Mouse (Mus musculus) neural tube, embryonic 15.5 days (tissue): ENCODE data around the gene Iqgap1. TPM values are rescaled to one million over a fixed set of nuclear protein-coding genes. Genes with fewer than 3 reads are reported as not detected.

Experiments used
- ATAC-seq: fragments of 200-750 bp; cut with Nextera tagmentation; 2 replicates; pipeline ENCODE4 v1.8.0; 2017; ENCODE audit warnings: mild to moderate bottlenecking, moderate TSS enrichment, moderate library complexity; ENCODE audit not compliant: low FRiP score
- H3K27ac ChIP-seq: fragments of 300-500 bp; sonication (generic); replicated peaks from 2 replicates; pipeline ENCODE4 v1.5.1; 2015; ENCODE audit warnings: mild to moderate bottlenecking, inconsistent platforms
- H3K27me3 ChIP-seq: fragments of 300-500 bp; sonication (generic); replicated peaks from 2 replicates; pipeline ENCODE4 v1.6.1; 2015; ENCODE audit warnings: inconsistent platforms
- H3K36me3 ChIP-seq: fragments of 300-500 bp; sonication (generic); 2 replicates; pipeline ENCODE4 v1.6.1; 2015; ENCODE audit warnings: inconsistent platforms
- H3K4me1 ChIP-seq: fragments of 300-500 bp; sonication (generic); 2 replicates; pipeline ENCODE4 v1.6.1; 2015; ENCODE audit warnings: inconsistent platforms
- H3K4me2 ChIP-seq: fragments of 300-500 bp; sonication (generic); 2 replicates; pipeline ENCODE4 v1.6.1; 2015; ENCODE audit warnings: inconsistent platforms, mild to moderate bottlenecking, moderate library complexity
- H3K4me3 ChIP-seq: fragments of 300-500 bp; sonication (generic); replicated peaks from 2 replicates; pipeline ENCODE4 v1.5.1; 2015; ENCODE audit warnings: mild to moderate bottlenecking, inconsistent platforms
- H3K9ac ChIP-seq: fragments of 300-500 bp; sonication (generic); replicated peaks from 2 replicates; pipeline ENCODE4 v1.6.1; 2015; ENCODE audit warnings: mild to moderate bottlenecking, inconsistent platforms
- H3K9me3 ChIP-seq: fragments of 300-500 bp; sonication (generic); replicated peaks from 2 replicates; pipeline ENCODE4 v1.6.1; 2016; ENCODE audit warnings: inconsistent platforms
- WGBS: fragments of 180-500 bp; shearing (Covaris S2); methylation state at CpG from one replicate; pipeline ENCODE4 v1.1.7; 2015; ENCODE audit warnings: mixed read lengths; 5-methylcytosine and 5-hydroxymethylcytosine counted together
- polyA plus RNA-seq: library from polyadenylated mRNA; unstranded; fragments of >200 nt; fragmentation: Nextera tagmentation; extraction: Ambion mirVana; gene quantifications from 2 replicates; pipeline ENCODE4 v1.2.1, GENCODE M21; 2015

Iqgap1 gene
- polyA plus RNA-seq, 1 experiment from 2014 or later: 18.1 TPM

- Histone ChIP-seq H3K4me2 (no peak overlapping the region), H3K4me1 (peaks cover 12% of the 10 kb centered on the region), H3K9ac (no peak overlapping the region), H3K36me3 (no peaks in the 10 kb centered on the region), H3K27me3 (no peaks in the 10 kb centered on the region), H3K9me3 (no peaks in the 10 kb centered on the region), H3K27ac (no peak overlapping the region), H3K4me3 (no peak overlapping the region)
- no peak for ATAC-seq
- WGBS: 37% methylated on average over 6 of the region's 6 CpGs
Measured at GRCm38 (mm10) chr7:80857181-80857580, 31.4 kb upstream of the Iqgap1 start.

- H3K4me1 ChIP-seq: peaks cover 5% of the 10 kb centered on the region
- no peak overlapping the region for H3K4me2 ChIP-seq
- no peak overlapping the region for H3K4me3 ChIP-seq
- H3K27me3 ChIP-seq: no peaks in the 10 kb centered on the region
- no peak overlapping the region for H3K27ac ChIP-seq
- no peak overlapping the region for H3K9ac ChIP-seq
- H3K9me3 ChIP-seq: no peaks in the 10 kb centered on the region
- no peaks in the 10 kb centered on the region for H3K36me3 ChIP-seq
- ATAC-seq: no peak
Measured at GRCm38 (mm10) chr7:80855316-80855715, 29.5 kb upstream of the Iqgap1 start.

- no peak overlapping the region for H3K27ac ChIP-seq
- whole genome bisulfite sequencing: 97% methylated on average over 3 of the region's 3 CpGs
- no peak for ATAC-seq
- no peak overlapping the region for H3K4me3 ChIP-seq
- no peaks in the 10 kb centered on the region for H3K9me3 ChIP-seq
- H3K9ac ChIP-seq: no peak overlapping the region
- H3K36me3 ChIP-seq: no peaks in the 10 kb centered on the region
- H3K4me2 ChIP-seq: no peak overlapping the region
- H3K27me3 ChIP-seq: no peaks in the 10 kb centered on the region
- no peaks in the 10 kb centered on the region for H3K4me1 ChIP-seq
Measured at GRCm38 (mm10) chr7:80853218-80853617, 27.4 kb upstream of the Iqgap1 start.

- Histone ChIP-seq H3K27ac (no peak overlapping the region), H3K4me3 (no peak overlapping the region), H3K9me3 (no peaks in the 10 kb centered on the region), H3K9ac (no peak overlapping the region), H3K27me3 (no peaks in the 10 kb centered on the region), H3K4me2 (no peak overlapping the region), H3K36me3 (no peaks in the 10 kb centered on the region), H3K4me1 (no peaks in the 10 kb centered on the region)
- WGBS: 89% methylated on average over 5 of the region's 5 CpGs
- no peak for ATAC-seq
Measured at GRCm38 (mm10) chr7:80850520-80850919, 24.7 kb upstream of the Iqgap1 start.

- H3K27me3 ChIP-seq: no peaks in the 10 kb centered on the region
- no peaks in the 10 kb centered on the region for H3K36me3 ChIP-seq
- no peak overlapping the region for H3K27ac ChIP-seq
- no peak overlapping the region for H3K9ac ChIP-seq
- WGBS: 28% methylated on average over 4 of the region's 4 CpGs
- H3K4me2 ChIP-seq: no peak overlapping the region
- H3K4me3 ChIP-seq: no peak overlapping the region
- no peak for ATAC-seq
- H3K4me1 ChIP-seq: no peaks in the 10 kb centered on the region
- H3K9me3 ChIP-seq: no peaks in the 10 kb centered on the region
Measured at GRCm38 (mm10) chr7:80849710-80850109, 23.9 kb upstream of the Iqgap1 start.

- H3K27ac ChIP-seq: no peak overlapping the region
- no peaks in the 10 kb centered on the region for H3K27me3 ChIP-seq
- no peak overlapping the region for H3K4me3 ChIP-seq
- ATAC-seq: no peak
- no peak overlapping the region for H3K4me2 ChIP-seq
- WGBS: 92% methylated on average over 2 of the region's 2 CpGs
- no peaks in the 10 kb centered on the region for H3K9me3 ChIP-seq
- no peaks in the 10 kb centered on the region for H3K4me1 ChIP-seq
- no peaks in the 10 kb centered on the region for H3K36me3 ChIP-seq
- no peak overlapping the region for H3K9ac ChIP-seq
Measured at GRCm38 (mm10) chr7:80849267-80849666, 23.5 kb upstream of the Iqgap1 start.

- WGBS: 91% methylated on average over 5 of the region's 5 CpGs
- H3K9me3 ChIP-seq: no peaks in the 10 kb centered on the region
- no peak for ATAC-seq
- H3K4me3 ChIP-seq: no peak overlapping the region
- H3K4me1 ChIP-seq: no peaks in the 10 kb centered on the region
- H3K36me3 ChIP-seq: no peaks in the 10 kb centered on the region
- H3K27ac ChIP-seq: no peak overlapping the region
- no peak overlapping the region for H3K4me2 ChIP-seq
- no peak overlapping the region for H3K9ac ChIP-seq
- no peaks in the 10 kb centered on the region for H3K27me3 ChIP-seq
Measured at GRCm38 (mm10) chr7:80846709-80847108, 20.9 kb upstream of the Iqgap1 start.

GRCm38 (mm10) chr7:80846280-80846678 is 20.5 kb upstream of the Iqgap1 start:
- 93% methylated on average over 10 of the region's 10 CpGs for WGBS
- ATAC-seq: no peak

GRCm38 (mm10) chr7:80845621-80846279 is 20.0 kb upstream of the Iqgap1 start:
- H3K9me3 ChIP-seq: no peaks in the 10 kb centered on the region
- no peaks in the 10 kb centered on the region for H3K36me3 ChIP-seq
- H3K27ac ChIP-seq: no peak overlapping the region
- ATAC-seq: no peak
- no peaks in the 10 kb centered on the region for H3K27me3 ChIP-seq
- WGBS: 78% methylated on average over 15 of the region's 15 CpGs
- no peak overlapping the region for H3K4me3 ChIP-seq
- H3K4me1 ChIP-seq: no peaks in the 10 kb centered on the region
- no peak overlapping the region for H3K9ac ChIP-seq
- H3K4me2 ChIP-seq: no peak overlapping the region

More at GRCm38 (mm10) chr7:80846280-80846678, 20.5 kb upstream of the Iqgap1 start:
- Histone ChIP-seq H3K9ac (no peak overlapping the region), H3K27me3 (no peaks in the 10 kb centered on the region), H3K4me2 (no peak overlapping the region), H3K27ac (no peak overlapping the region), H3K36me3 (no peaks in the 10 kb centered on the region), H3K4me1 (no peaks in the 10 kb centered on the region), H3K9me3 (no peaks in the 10 kb centered on the region), H3K4me3 (no peak overlapping the region)

- WGBS: 96% methylated on average over 12 of the region's 12 CpGs
- H3K9ac ChIP-seq: no peak overlapping the region
- H3K4me2 ChIP-seq: no peak overlapping the region
- no peak for ATAC-seq
- H3K36me3 ChIP-seq: no peaks in the 10 kb centered on the region
- H3K27me3 ChIP-seq: no peaks in the 10 kb centered on the region
- no peaks in the 10 kb centered on the region for H3K9me3 ChIP-seq
- H3K4me3 ChIP-seq: no peak overlapping the region
- no peaks in the 10 kb centered on the region for H3K4me1 ChIP-seq
- no peak overlapping the region for H3K27ac ChIP-seq
Measured at GRCm38 (mm10) chr7:80844691-80845090, 18.9 kb upstream of the Iqgap1 start.

- Histone ChIP-seq H3K27ac (no peak overlapping the region), H3K27me3 (0 out of 2 replicates have a peak, but pooled peaks cover 3% of the 10 kb centered on the region), H3K36me3 (no peaks in the 10 kb centered on the region), H3K9ac (no peak overlapping the region), H3K4me3 (no peak overlapping the region), H3K9me3 (no peaks in the 10 kb centered on the region), H3K4me1 (no peaks in the 10 kb centered on the region), H3K4me2 (no peak overlapping the region)
- 94% methylated on average over 8 of the region's 8 CpGs for WGBS
- no peak for ATAC-seq
Measured at GRCm38 (mm10) chr7:80843910-80844640, 18.3 kb upstream of the Iqgap1 start.

- Histone ChIP-seq H3K9ac (no peak overlapping the region), H3K27me3 (0 out of 2 replicates have a peak, but pooled peaks cover 3% of the 10 kb centered on the region), H3K36me3 (no peaks in the 10 kb centered on the region), H3K4me1 (no peaks in the 10 kb centered on the region), H3K4me3 (no peak overlapping the region), H3K27ac (no peak overlapping the region), H3K9me3 (no peaks in the 10 kb centered on the region), H3K4me2 (no peak overlapping the region)
- WGBS: 84% methylated on average over 1 of the region's 1 CpGs
- ATAC-seq: no peak
Measured at GRCm38 (mm10) chr7:80843176-80843575, 17.4 kb upstream of the Iqgap1 start.
